Mouse (Mus musculus) liver, embryonic 15.5 days (tissue): ENCODE measurements around the gene Ing5. TPM values are rescaled to one million over a fixed set of nuclear protein-coding genes. Genes with fewer than 3 reads are reported as not detected.

ENCODE experiments used
- ATAC-seq: fragments of 200-750 bp; cut with Nextera tagmentation; 2 replicates; pipeline ENCODE4 v1.8.0; 2017; ENCODE audit warnings: moderate number of reproducible peaks, mild to moderate bottlenecking, moderate library complexity; ENCODE audit not compliant: insufficient read depth
- H3K27ac ChIP-seq: fragments of 300-500 bp; sonication (generic); replicated peaks from 2 replicates; pipeline ENCODE4 v1.5.1; 2015; ENCODE audit warnings: mild to moderate bottlenecking, inconsistent platforms
- H3K27me3 ChIP-seq: fragments of 300-500 bp; sonication (generic); 2 replicates; pipeline ENCODE4 v1.6.1; 2015; ENCODE audit warnings: mild to moderate bottlenecking, inconsistent platforms
- H3K36me3 ChIP-seq: fragments of 300-500 bp; sonication (generic); replicated peaks from 2 replicates; pipeline ENCODE4 v1.6.1; 2015; ENCODE audit warnings: moderate library complexity, mild to moderate bottlenecking, inconsistent platforms
- H3K4me1 ChIP-seq: fragments of 300-500 bp; sonication (generic); replicated peaks from 2 replicates; pipeline ENCODE4 v1.6.1; 2015; ENCODE audit warnings: inconsistent platforms
- H3K4me2 ChIP-seq: fragments of 300-500 bp; sonication (generic); 2 replicates; pipeline ENCODE4 v1.6.1; 2015; ENCODE audit warnings: moderate library complexity, mild to moderate bottlenecking, inconsistent platforms
- H3K4me3 ChIP-seq: fragments of 300-500 bp; sonication (generic); replicated peaks from 2 replicates; pipeline ENCODE4 v1.5.1; 2015; ENCODE audit warnings: mild to moderate bottlenecking, inconsistent platforms
- H3K9ac ChIP-seq: fragments of 300-500 bp; sonication (generic); 2 replicates; pipeline ENCODE4 v1.6.1; 2015; ENCODE audit warnings: moderate library complexity, mild to moderate bottlenecking, inconsistent platforms
- H3K9me3 ChIP-seq: fragments of 300-500 bp; sonication (generic); replicated peaks from 2 replicates; pipeline ENCODE4 v1.6.1; 2016; ENCODE audit warnings: inconsistent platforms
- WGBS: fragments of 180-500 bp; shearing (Covaris S2); methylation state at CpG from one replicate; pipeline ENCODE4 v1.1.7; 2015; ENCODE audit warnings: mixed read lengths; ENCODE audit not compliant: insufficient replicate concordance; 5-methylcytosine and 5-hydroxymethylcytosine counted together
- polyA plus RNA-seq: library from polyadenylated mRNA; unstranded; fragments of >200 nt; fragmentation: Nextera tagmentation; extraction: Ambion mirVana; gene quantifications from 2 replicates; pipeline ENCODE4 v1.2.1, GENCODE M21; 2015

Gene Ing5
- polyA plus RNA-seq, 1 experiment from 2014 or later, result 9.4 TPM

DNA sequence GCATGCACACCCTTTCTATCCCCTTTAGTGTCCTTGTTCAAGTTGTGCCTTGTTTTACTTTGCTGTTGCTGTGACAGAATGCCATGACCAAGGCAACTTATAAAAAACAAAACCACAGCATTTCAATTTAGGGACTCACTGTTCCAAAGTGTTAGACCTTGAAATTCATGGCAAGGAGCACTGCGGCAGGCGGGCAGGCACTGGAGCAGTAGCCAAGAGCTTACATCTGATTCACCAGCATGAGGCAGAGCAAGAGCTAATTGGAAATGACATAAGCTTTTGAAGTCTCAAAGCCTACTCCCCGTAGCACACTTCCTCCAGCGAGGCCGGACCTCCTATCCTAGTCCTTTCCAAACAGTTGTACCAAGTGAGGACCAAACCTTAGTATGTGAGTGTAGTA, 27.1 kb upstream of the Ing5 start:
- ATAC-seq, result no peak
- no peaks in the 10 kb centered on the region for H3K4me1 ChIP-seq
- H3K9ac ChIP-seq, result no peak overlapping the region
- WGBS, result 86% methylated on average over 5 of the region's 5 CpGs
- H3K36me3 ChIP-seq, result peaks cover 90% of the 10 kb centered on the region
- no peak overlapping the region for H3K4me3 ChIP-seq
- H3K9me3 ChIP-seq, result no peaks in the 10 kb centered on the region
- no peak overlapping the region for H3K27ac ChIP-seq
- no peaks in the 10 kb centered on the region for H3K27me3 ChIP-seq
- no peak overlapping the region for H3K4me2 ChIP-seq

DNA sequence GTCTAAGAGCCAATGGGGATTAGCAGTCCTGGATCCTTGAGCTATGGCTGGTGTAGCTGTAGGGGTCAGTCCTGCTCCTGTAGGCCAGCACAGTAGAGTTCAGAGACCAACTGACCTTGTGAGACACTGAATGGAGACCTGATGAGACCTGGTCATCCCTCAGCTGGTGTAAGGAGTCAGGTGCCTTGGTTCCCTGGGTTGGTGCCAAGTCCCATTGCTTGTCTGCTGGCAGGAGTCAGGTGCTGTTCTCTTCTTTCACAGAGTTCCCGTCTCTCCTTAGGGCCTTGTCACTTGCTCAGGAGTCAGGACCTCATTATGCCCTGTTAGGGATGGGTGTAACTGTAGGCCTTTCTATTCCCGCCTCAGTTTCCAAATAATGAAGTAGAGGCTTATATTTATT, 16.9 kb upstream of the Ing5 start:
- 84% methylated on average over 2 of the region's 2 CpGs for WGBS
- H3K9me3 ChIP-seq, result 0 out of 2 replicates have a peak, but pooled peaks cover 2% of the 10 kb centered on the region

DNA sequence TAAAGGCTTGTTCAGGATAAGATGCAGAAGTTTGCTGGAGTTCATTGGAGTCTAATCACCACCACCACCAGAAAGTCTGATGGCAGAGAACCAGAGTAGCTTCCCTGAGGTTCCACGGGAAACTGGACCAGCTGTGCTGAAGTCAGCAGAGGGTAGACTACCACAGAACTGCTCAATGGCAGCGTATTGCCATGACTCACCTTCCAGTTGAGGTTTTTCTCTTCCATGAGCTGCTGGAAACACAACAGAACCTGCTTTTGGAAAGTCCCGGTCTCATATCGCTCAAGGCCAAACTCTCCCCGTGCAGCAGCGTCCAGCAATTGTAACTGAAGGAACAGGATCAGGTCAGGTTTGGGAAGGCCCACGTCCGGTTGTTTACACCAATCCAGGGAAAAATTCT, 9.2 kb upstream of the Ing5 start:
- WGBS, result 88% methylated on average over 8 of the region's 8 CpGs
- H3K4me1 ChIP-seq, result peaks cover 16% of the 10 kb centered on the region
- no peaks in the 10 kb centered on the region for H3K27me3 ChIP-seq
- no peak overlapping the region for H3K27ac ChIP-seq
- H3K9me3 ChIP-seq, result 0 out of 2 replicates have a peak, but pooled peaks cover 2% of the 10 kb centered on the region
- ATAC-seq, result no peak
- H3K4me2 ChIP-seq, result no peak overlapping the region
- peaks cover 93% of the 10 kb centered on the region for H3K36me3 ChIP-seq
- no peak overlapping the region for H3K9ac ChIP-seq
- H3K4me3 ChIP-seq, result no peak overlapping the region

More for the DNA sequence above, 16.9 kb upstream of the Ing5 start:
- Histone ChIP-seq H3K27me3 (no peaks in the 10 kb centered on the region), H3K4me1 (no peaks in the 10 kb centered on the region), H3K27ac (no peak overlapping the region), H3K4me2 (no peak overlapping the region), H3K36me3 (peaks cover 99% of the 10 kb centered on the region), H3K9ac (no peak overlapping the region), H3K4me3 (no peak overlapping the region)
- no peak for ATAC-seq

DNA sequence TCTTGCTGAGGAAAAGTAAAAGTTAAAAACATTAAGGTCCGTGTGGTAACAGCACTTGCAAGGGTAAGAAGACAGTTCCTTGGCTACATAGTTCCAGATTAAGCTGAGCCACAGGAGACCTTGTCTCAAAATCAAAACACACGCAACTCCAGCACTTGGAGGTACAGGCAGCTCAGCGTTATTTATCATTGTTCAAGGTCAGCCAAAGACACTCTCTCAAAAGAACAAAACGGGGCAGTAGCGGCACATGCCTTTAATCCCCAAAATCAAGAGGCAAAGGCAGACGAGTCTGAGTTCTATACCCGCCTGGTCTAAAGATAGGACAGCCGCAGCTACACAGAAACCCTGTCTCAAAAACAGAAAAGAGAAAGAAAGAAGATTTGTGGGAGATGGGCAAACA, 7.9 kb upstream of the Ing5 start:
- peaks cover 27% of the 10 kb centered on the region for H3K4me1 ChIP-seq
- WGBS, result 81% methylated on average over 8 of the region's 8 CpGs
- H3K4me3 ChIP-seq, result no peak overlapping the region
- no peak overlapping the region for H3K4me2 ChIP-seq
- H3K9me3 ChIP-seq, result 0 out of 2 replicates have a peak, but pooled peaks cover 2% of the 10 kb centered on the region
- H3K9ac ChIP-seq, result no peak overlapping the region
- H3K36me3 ChIP-seq, result peaks cover 82% of the 10 kb centered on the region
- H3K27ac ChIP-seq, result no peak overlapping the region
- no peaks in the 10 kb centered on the region for H3K27me3 ChIP-seq
- ATAC-seq, result no peak

DNA sequence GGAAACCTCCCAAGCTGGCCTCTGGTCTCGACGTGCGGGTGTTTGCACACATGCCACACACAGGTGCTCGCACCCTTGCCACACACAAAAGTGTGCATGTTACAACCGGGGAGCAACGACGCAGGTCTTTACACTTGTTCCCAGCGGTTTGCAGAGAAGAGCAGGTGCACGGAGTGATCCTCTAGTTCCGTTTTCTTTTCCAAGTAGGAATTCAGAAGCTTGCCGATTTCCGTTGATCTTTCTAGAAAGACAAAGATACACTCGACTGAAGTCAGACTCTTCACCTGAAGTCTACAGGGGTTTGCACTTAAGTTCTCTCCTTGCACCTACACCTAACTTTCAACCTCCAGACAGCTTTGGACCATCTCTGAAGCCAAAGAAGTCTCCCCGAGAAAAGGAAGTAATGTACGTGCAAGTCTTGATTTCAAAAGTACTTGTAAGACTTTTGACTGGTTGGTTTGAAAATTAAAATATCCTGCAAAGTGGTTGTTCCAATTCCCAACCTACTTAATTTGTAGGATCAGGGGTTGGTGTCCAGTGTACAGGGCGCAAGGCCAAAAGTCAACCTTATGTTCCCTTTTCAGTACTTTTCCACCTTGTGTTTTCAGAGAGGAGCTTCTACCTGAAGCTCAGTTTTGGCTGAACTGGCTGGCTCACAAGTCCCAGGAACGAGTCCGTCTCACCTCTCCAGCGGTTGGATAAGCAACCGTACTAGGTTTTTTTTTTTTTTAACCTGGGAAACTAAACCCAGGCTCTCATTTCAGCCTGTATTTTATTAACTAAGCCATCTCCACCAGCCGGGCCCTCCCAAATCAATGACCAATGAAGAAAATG, 2.9 kb upstream of the Ing5 start:
- WGBS, result 52% methylated on average over 21 of the region's 21 CpGs
- H3K27ac ChIP-seq, result peak overlapping the region; percentile 99
- no peak for ATAC-seq
- peaks cover 40% of the 10 kb centered on the region for H3K36me3 ChIP-seq
- no peaks in the 10 kb centered on the region for H3K27me3 ChIP-seq
- peak overlapping the region; percentile 73 for H3K9ac ChIP-seq
- peak overlapping the region; percentile 97 for H3K4me2 ChIP-seq
- no peaks in the 10 kb centered on the region for H3K9me3 ChIP-seq
- peak overlapping the region; percentile 91 for H3K4me3 ChIP-seq
- H3K4me1 ChIP-seq, result peaks cover 66% of the 10 kb centered on the region

DNA sequence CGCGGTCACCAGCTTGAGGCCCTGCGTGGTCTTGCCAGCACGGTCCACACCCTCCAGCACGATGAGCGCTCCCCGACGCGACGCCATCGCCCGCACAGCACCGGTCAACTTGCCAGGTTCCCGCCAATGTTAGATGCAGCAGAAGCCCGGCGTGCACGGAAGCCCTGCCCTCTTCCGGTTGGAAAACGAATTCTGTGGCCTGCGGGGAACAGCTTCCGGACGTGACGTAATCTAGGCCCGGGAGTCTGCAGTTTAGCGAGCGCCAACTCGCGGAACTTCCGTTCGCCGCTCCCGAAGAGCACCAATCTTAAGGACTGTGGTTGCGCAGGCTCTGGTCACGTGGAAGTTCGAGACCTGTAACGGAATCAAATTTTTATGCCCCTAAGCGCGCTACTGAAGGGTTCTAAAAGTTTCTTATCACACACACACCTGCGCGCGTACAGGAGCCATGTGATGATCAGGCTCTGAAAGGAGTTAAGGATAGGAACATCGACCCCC, 2.0 kb upstream of the Ing5 start, which contains the start of gene Dtymk:
Dtymk (minus strand) TSS at position 194 of the 498 bp plus-strand sequence.
- no peaks in the 10 kb centered on the region for H3K9me3 ChIP-seq
- peak within 1 kb of the TSS; percentile 73 for H3K9ac ChIP-seq
- peak within 1 kb of the TSS; percentile 91 for H3K4me3 ChIP-seq
- WGBS, result under 1% methylated on average over 42 of the region's 42 CpGs
- no peaks in the 10 kb centered on the region for H3K27me3 ChIP-seq
- H3K4me2 ChIP-seq, result peak within 1 kb of the TSS; percentile 97
- H3K4me1 ChIP-seq, result peaks cover 74% of the 10 kb centered on the region
- peak; percentile 58 for ATAC-seq
- peaks cover 41% of the 10 kb centered on the region for H3K36me3 ChIP-seq
- peak within 1 kb of the TSS; percentile 99 for H3K27ac ChIP-seq

DNA sequence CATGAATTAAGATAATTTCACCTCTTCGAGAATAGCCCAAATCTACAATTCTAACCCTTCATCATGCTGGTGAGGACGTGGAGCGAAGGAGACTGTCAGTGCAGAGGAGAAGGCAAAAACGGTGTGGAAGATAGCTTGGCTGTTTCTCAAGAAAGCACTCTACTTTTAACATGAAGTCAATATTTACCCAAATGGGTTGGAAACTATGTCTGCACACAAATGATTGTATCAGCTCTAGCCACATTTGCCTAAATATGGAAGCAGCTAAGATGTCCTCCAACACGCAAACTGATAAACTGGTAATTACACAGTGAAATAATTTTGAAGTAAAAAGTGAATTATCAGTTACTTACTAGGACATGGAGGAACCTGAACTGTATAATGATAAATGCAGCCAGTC, 994 bp upstream of the Ing5 start:
- peak overlapping the region; percentile 97 for H3K4me2 ChIP-seq
- no peaks in the 10 kb centered on the region for H3K27me3 ChIP-seq
- H3K9me3 ChIP-seq, result no peaks in the 10 kb centered on the region
- H3K4me1 ChIP-seq, result peaks cover 68% of the 10 kb centered on the region
- ATAC-seq, result no peak
- peaks cover 39% of the 10 kb centered on the region for H3K36me3 ChIP-seq
- peak overlapping the region; percentile 99 for H3K27ac ChIP-seq
- peak overlapping the region; percentile 59 for H3K9ac ChIP-seq
- 46% methylated on average over 5 of the region's 5 CpGs for WGBS
- H3K4me3 ChIP-seq, result peak overlapping the region; percentile 91

DNA sequence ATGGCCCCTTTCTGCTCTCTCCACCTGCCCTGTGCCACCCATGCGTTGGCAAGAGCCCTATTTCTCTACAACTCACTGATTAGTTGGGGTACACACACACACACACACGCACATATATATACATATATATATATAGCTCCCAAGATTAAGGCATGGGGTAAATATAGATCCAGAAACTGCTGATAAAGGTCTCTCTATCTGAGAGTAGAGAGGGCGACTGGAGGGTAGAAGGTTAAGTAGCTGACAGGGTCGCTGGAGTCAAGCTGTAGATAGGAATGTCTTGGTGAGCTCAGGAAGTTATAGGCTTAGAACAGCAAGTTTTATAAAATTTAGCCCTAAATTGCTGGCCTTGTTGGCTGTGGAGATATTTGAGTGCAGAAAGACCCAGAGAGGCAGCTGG, 1.1 kb downstream of the Ing5 start:
- ATAC-seq, result no peak
- H3K27ac ChIP-seq, result peak overlapping the region; percentile 99
- peak overlapping the region; percentile 91 for H3K4me3 ChIP-seq
- H3K4me1 ChIP-seq, result peaks cover 58% of the 10 kb centered on the region
- H3K27me3 ChIP-seq, result no peaks in the 10 kb centered on the region
- 30% methylated on average over 4 of the region's 4 CpGs for WGBS
- H3K9me3 ChIP-seq, result no peaks in the 10 kb centered on the region
- H3K36me3 ChIP-seq, result peaks cover 38% of the 10 kb centered on the region
- H3K4me2 ChIP-seq, result peak overlapping the region; percentile 97
- H3K9ac ChIP-seq, result peak overlapping the region; percentile 69

DNA sequence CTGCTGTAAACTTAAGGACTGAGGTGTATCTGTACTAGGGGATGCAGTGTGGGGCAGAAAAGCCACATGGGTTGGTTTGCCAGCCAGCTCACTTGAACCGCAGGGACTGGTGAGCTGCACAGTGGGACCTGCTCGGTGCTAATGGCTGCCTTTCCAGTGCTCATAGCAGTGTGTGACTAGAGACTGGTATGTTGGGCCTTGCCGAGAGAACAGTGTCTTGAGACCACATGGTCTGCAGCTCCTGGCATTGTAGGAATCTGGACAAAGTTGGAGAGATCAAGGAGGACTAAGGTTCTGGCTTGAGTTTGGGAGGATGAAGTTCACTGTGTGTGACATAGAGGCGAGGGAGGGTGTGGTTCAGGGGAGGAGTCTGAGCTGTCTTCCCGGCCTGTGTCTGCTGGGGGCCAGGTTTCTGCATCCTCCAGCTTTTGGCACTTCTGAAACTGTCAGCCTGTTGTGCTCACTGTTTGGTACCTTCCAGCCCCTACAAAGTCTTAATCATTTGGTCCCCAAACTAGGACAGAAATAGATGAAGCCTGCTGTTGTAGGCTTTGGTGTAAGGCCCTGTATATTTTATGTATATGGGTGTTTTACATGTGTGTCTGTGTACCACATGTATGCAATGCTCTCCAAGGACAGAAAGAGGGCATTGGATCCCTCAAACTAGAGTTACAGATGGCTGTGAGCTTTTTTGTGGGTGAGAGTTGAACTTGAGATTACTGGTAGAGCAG, 1.6 kb downstream of the Ing5 start:
- H3K9ac ChIP-seq, result peak overlapping the region; percentile 69
- H3K9me3 ChIP-seq, result no peaks in the 10 kb centered on the region
- H3K36me3 ChIP-seq, result peaks cover 43% of the 10 kb centered on the region
- peaks cover 54% of the 10 kb centered on the region for H3K4me1 ChIP-seq
- 43% methylated on average over 5 of the region's 5 CpGs for WGBS
- H3K27ac ChIP-seq, result peak overlapping the region; percentile 99
- ATAC-seq, result no peak
- no peaks in the 10 kb centered on the region for H3K27me3 ChIP-seq
- H3K4me3 ChIP-seq, result peak overlapping the region; percentile 91
- peak overlapping the region; percentile 97 for H3K4me2 ChIP-seq

DNA sequence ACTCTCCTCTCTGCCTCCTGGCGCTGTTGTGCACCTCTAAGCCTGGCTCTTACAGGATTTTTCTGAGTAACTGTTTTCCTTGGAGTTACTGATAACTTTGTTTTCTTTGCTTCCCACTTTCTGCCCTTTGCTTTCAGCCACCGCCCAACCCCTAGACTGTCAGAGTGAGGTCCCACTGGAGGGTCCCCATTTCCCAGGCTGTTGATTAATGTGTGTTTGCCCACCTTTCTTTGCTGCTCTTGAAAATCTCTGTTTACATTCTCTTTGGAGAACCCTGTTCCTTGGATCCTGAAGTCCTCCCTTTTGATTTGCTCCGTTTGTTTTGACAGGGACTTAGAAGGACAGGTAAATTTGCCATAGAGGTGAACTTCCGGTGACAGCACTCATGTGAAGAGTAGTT, 5.1 kb downstream of the Ing5 start:
- WGBS, result 84% methylated on average over 4 of the region's 4 CpGs
- Histone ChIP-seq H3K27me3 (no peaks in the 10 kb centered on the region), H3K4me2 (no peak overlapping the region), H3K4me1 (peaks cover 27% of the 10 kb centered on the region), H3K4me3 (no peak overlapping the region), H3K27ac (no peak overlapping the region), H3K36me3 (peaks cover 78% of the 10 kb centered on the region), H3K9ac (no peak overlapping the region), H3K9me3 (no peaks in the 10 kb centered on the region)
- ATAC-seq, result no peak

DNA sequence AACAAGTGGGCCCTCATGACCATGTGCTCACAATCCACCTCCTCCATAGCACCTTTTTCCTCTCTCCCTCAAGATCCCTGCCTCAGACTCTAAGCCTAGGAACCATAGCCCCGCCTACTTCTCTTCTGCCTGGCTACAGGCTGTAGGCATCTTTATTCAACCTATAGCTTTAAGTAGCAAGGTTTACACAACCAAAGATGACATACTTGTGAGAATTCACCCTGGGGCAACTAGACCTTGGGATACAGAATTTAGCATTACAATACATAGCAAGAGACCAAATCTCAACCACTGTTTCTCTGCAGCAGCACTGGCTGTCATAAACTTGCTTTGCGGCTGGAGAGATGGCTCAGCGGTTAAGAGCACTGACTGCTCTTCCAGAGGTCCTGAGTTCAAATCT, 6.2 kb downstream of the Ing5 start:
- H3K4me3 ChIP-seq, result no peak overlapping the region
- H3K27me3 ChIP-seq, result no peaks in the 10 kb centered on the region
- no peak for ATAC-seq
- H3K27ac ChIP-seq, result no peak overlapping the region
- peaks cover 19% of the 10 kb centered on the region for H3K4me1 ChIP-seq
- no peak overlapping the region for H3K9ac ChIP-seq
- no peaks in the 10 kb centered on the region for H3K9me3 ChIP-seq
- peaks cover 89% of the 10 kb centered on the region for H3K36me3 ChIP-seq
- no peak overlapping the region for H3K4me2 ChIP-seq
- 84% methylated on average over 3 of the region's 3 CpGs for WGBS
